Mouse (Mus musculus) ES-Bruce4 (cell line): ENCODE measurements at regions not wholly inside any gene's neighbourhood (a gene's known extent, or its start where the extent isn't known, plus 50 kb on each side); places are given as distances from the start of the nearest gene placed in this dataset.

Experiments used
- CTCF ChIP-seq: IDR thresholded peaks from one replicate; pipeline ENCODE4 v1.8.1; 2011; ENCODE audit warnings: low read depth, low read length
- EP300 ChIP-seq: IDR thresholded peaks from 2 replicates; pipeline ENCODE4 v1.6.1; 2011; ENCODE audit warnings: low read depth, low read length; ENCODE audit not compliant: insufficient read depth
- POLR2A ChIP-seq: IDR thresholded peaks from one replicate; pipeline ENCODE4 v1.8.1; 2011; ENCODE audit warnings: low read length; ENCODE audit not compliant: insufficient read depth

- TF ChIP-seq CTCF (no peak), POLR2A (no peak), EP300 (no peak)
Measured at GRCm38 (mm10) chr2:50885280-50885923, 263.5 kb downstream of the Rnd3 start.
